Mouse (Mus musculus) left cerebral cortex, postnatal 14 days (tissue): ENCODE results near the gene Tnni3k. TPM values are rescaled to one million over a fixed set of nuclear protein-coding genes. Genes with fewer than 3 reads are reported as not detected.

ENCODE experiments used
- DNase-seq, 2 experiments: peaks; one replicate each; pipeline ENCODE4 v3.0.0; 2021 to 2022; ENCODE audit warnings: low spot score in 2 of 2, mixed read lengths in 1 of 2
- intact Hi-C: fragments of 180-260 bp; cut with DNase I; formaldehyde crosslinking; loops from one replicate; pipeline ENCODE4 v1.15.1; 2025
- long read RNA-seq, 2 experiments: library from polyadenylated mRNA; stranded (forward); transcript quantifications; one replicate each; pipeline ENCODE4 v2.0.0; 2021
- total RNA-seq, 2 experiments: library from RNA; stranded (reverse); gene quantifications; 2 replicates each; pipeline ENCODE4 v1.2.3; 2021

Tnni3k gene
- under 1 TPM; 0.42 to 0.48 TPM for total RNA-seq
- long read RNA-seq, experiment 1, partial matches to known transcripts: 1 of 1 reads
- long read RNA-seq, experiment 1, other reads (novel, unspliced or antisense): 0 of 1 reads
- long read RNA-seq, experiment 2: 0 reads

- DNase-seq: no peak
- intact Hi-C loops: no loop called here
These were observed at the start of gene Tnni3k for GRCm38 (mm10) chr3:155055231-155055916. TSS of gene Tnni3k (minus strand) at chr3:155055407.

DNA sequence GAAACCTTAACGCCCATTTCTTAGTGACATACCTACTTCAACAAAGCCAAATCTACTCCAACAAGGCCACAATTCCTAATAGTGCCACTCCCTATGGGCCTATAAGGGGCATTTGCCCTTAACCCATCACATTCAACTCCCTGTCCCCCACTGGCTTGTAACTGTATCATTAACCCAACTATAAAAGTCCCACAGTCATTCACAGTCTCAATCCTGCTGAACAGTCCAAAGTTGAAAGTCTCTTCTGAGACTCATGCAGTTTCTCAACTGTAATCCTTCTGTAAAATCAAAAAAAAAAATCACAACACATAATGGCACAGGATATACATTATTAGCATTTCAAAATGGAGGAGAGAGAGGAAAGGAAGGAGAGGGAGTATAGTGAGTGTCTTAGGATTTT, 44.1 kb upstream of the Tnni3k start:
- no peak for DNase-seq
- intact Hi-C loops: loop anchor here (10.0 kb wide), 2 partner anchors 284 to 444 kb away; no protein-coding TSS in a partner anchor

DNA sequence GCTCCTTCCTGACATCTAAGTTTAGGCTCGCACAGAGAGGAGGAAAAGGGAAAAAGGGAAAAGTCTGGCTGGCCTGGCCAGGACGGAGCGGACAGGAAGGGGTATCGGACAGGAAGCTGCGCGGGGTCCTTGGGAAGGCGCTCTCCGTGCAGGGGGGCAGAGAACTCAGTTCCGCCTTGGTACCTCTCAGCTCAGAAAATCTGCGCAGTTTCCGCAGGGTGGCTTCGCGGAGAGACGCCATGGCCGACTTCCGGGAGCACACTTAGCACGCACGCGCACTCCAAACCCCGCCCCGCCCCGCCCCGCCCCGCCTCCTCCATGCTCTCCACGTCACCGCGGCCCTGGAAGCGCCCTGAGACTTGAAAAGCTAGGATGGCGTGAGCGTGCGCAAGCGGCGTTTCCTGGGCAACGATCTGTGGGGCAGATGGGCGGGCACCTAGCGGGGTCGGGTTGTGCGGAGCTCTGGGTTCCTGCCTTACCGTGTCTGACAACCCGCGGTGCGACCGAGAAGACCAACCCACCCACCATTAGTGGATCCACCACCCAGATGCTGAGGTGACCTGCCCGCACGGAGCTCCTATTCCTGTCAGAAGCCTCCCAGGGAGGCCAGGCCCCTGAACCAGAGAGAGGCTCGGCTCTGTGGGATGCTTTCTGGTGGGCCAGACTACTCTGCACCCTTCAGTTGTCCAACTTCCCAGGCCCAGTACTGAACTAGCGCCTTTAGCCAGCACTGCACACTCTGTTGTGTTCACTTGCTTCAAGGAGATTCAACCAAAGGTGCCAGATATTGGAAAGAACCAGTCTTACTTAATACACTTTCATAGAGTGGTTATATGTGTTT, 38.1 kb upstream of the Tnni3k start, which contains the start of the genes Fpgt and Lrriq3:
TSS of gene Fpgt (minus strand) at position 288 of the 841 bp plus-strand sequence.
TSS of gene Lrriq3 (plus strand) at position 319 of the 841 bp plus-strand sequence.
- intact Hi-C loops: loop anchor here (5.0 to 10.0 kb wide), 3 partner anchors 279 to 496 kb away; partner anchors contain the start of genes Cryz and Tyw3
- DNase-seq: peak; percentile 94 to 96

- intact Hi-C loops: loop anchor here (5.0 to 10.0 kb wide), 3 partner anchors 277 to 495 kb away; partner anchors contain the start of genes Cryz and Tyw3
These were observed 36.9 kb upstream of the Tnni3k start for GRCm38 (mm10) chr3:155092081-155092480.

GRCm38 (mm10) chr3:155077908-155078307, 22.7 kb upstream of the Tnni3k start:
- intact Hi-C loops: no loop called here
- DNase-seq: no peak

More at GRCm38 (mm10) chr3:155092081-155092480, 36.9 kb upstream of the Tnni3k start:
- no peak for DNase-seq

- no peak for DNase-seq
These were observed 4.2 kb upstream of the Tnni3k start for GRCm38 (mm10) chr3:155059449-155059822.

GRCm38 (mm10) chr3:155058800-155059448, 3.7 kb upstream of the Tnni3k start:
- intact Hi-C loops: no loop called here
- no peak for DNase-seq

More at GRCm38 (mm10) chr3:155059449-155059822, 4.2 kb upstream of the Tnni3k start:
- intact Hi-C loops: no loop called here

DNA sequence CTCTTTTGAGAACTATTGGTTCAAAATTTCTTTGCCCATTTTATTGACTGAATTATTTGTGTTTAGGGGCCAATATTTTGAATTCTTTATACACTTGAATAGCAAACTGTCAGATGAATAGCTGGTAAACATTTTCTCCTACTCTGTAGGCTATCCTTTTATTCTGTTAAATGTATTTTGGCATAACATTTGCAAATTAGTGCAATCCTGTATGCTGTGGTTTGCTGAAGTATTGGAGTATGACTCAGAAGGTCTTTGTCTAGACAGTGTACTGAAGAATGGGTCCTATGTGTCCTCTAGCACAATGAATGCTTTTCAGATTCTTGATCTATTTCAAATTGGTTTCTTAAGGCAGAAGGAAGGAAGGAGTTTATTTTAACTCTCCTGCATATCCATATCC, 2.4 kb upstream of the Tnni3k start:
- intact Hi-C loops: no loop called here
- no peak for DNase-seq

DNA sequence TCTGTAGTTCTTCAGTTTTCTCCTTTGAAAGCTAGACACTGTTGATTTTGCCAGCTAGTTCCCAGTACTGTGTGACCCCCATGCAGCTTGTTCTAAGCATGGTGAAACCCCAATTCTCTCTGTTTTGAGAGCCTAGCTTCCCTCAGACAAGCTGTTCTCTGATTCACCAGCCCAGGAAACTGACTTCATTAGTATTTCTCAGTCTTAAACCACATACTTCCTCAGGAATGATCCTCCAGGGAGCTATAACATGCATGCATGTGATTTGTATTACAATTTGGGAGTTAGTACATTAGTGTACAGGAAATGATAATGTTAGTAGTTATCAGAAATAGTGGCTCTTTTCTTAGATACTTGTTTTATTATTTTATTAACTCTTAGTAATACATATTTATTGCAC, 1.4 kb upstream of the Tnni3k start:
- intact Hi-C loops: no loop called here

GRCm38 (mm10) chr3:155053189-155053588, 2.0 kb downstream of the Tnni3k start:
- intact Hi-C loops: no loop called here
- no peak for DNase-seq

More for the DNA sequence above, 1.4 kb upstream of the Tnni3k start:
- DNase-seq: no peak

DNA sequence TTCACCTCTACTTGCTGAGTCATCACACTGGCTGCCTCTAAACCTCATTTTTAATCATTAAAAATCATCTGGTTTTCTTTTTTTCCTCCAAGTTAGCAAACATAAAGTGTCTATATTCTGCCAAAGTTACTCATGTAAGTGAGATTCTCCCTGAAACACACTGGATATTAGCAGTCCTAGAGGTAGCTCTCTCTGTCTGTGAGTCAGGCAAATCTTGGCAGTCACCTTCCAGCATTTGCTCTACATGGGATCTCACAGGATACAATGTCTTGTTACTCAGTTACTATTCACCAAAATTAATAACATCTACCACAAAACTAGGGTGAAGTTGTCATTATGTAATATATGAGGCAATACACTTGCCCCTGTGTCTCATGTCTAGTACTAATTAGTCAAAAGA, 3.2 kb downstream of the Tnni3k start:
- DNase-seq: no peak
- intact Hi-C loops: no loop called here

DNA sequence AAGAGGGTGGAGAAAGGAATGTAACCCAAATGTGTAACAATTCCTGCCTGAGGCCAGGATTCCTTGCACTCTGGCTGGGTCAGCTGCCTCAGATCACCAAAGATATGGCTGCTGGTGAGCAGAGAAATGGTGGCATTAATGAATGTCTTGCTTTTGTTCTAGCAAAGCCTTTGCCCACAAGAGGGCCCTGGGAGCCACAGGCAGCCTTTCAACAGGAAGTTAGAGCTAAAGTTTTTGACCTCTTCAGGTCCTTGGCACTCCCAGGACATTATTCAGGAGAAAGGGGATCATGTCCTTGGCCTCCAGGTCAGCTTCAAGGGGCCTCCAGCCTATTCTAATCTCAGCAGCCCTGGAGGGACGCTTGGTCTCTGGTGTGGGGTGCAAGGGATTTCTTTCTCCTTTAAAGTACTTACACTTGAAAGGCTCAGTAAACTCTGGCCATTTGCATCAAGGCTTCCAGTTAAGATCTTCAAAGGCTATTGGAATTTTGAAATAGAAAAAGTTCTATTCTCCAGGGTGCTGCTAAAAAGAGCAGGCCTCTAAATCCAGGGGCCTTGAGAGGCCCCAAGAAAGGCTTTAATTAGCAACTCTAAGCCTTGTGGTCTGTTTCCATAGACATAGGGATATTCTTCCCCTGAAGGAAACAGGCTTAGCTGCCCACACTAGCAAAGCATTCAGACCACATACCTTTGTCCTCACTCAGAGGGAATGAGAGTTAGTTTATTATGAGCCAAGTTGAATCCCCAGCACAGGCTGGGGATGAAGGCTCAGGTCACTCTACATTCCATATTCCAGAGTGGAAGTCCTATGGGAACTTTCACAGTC, 16.0 kb downstream of the Tnni3k start:
- intact Hi-C loops: no loop called here

GRCm38 (mm10) chr3:155034323-155034722, 20.9 kb downstream of the Tnni3k start:
- DNase-seq: no peak
- intact Hi-C loops: no loop called here

More for the DNA sequence above, 16.0 kb downstream of the Tnni3k start:
- no peak for DNase-seq

GRCm38 (mm10) chr3:155030200-155030599, 25.0 kb downstream of the Tnni3k start:
- intact Hi-C loops: no loop called here
- peak; percentile 24 to 25 for DNase-seq

- no peak for DNase-seq
- intact Hi-C loops: no loop called here
These were observed 52.4 kb downstream of the Tnni3k start for GRCm38 (mm10) chr3:155002781-155003180.

- DNase-seq: no peak
- intact Hi-C loops: no loop called here
These were observed 54.2 kb downstream of the Tnni3k start for GRCm38 (mm10) chr3:155001056-155001455.

- no peak for DNase-seq
- intact Hi-C loops: no loop called here
These were observed 62.5 kb downstream of the Tnni3k start for GRCm38 (mm10) chr3:154992678-154993077.

DNA sequence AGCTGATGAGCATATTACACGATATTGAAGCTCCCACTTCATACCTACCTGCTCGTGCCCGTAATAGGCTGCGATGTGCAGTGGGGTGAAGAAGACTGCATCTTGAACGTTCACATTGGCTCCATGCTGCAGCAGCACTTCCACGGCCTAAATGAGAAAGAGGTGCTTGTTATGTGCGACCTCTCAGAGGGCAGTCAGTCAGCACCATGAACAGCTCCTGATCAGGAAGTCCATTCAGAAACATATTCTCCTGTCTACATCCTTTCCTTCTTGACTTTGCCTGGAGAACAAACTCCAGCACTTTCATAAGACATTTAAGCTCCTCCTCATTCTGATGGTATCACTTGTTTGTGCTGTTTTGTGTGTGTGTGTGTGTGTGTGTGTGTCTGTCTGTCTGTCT, 76.1 kb downstream of the Tnni3k start:
- intact Hi-C loops: no loop called here
- DNase-seq: no peak

DNA sequence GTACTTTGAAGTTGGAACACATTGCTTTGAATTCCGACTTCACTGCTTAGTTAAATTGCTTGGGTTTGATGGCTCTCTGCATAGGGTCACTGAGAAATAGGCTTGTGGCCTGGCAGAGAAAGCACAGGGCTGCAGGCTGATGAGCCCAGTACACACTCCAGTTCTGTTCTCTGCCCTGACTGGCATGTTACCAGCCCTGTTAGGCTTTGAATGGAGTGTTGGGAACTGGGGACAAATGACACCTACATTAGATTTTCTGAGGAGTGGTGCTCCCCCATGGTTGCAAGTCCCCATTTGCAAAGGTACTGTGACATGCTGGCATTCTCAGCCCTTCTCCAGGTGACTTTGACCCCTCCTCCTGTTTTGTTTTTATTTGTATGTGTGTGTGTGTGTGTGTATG, 83.6 kb downstream of the Tnni3k start:
- no peak for DNase-seq
- intact Hi-C loops: no loop called here
